Mouse (Mus musculus): ENCODE data around the gene Arhgef39. TPM values are rescaled to one million over a fixed set of nuclear protein-coding genes. Genes with fewer than 3 reads are reported as not detected.

The Arhgef39 gene
- polyA plus RNA-seq, 1 experiment, result 5.7 TPM

DNA sequence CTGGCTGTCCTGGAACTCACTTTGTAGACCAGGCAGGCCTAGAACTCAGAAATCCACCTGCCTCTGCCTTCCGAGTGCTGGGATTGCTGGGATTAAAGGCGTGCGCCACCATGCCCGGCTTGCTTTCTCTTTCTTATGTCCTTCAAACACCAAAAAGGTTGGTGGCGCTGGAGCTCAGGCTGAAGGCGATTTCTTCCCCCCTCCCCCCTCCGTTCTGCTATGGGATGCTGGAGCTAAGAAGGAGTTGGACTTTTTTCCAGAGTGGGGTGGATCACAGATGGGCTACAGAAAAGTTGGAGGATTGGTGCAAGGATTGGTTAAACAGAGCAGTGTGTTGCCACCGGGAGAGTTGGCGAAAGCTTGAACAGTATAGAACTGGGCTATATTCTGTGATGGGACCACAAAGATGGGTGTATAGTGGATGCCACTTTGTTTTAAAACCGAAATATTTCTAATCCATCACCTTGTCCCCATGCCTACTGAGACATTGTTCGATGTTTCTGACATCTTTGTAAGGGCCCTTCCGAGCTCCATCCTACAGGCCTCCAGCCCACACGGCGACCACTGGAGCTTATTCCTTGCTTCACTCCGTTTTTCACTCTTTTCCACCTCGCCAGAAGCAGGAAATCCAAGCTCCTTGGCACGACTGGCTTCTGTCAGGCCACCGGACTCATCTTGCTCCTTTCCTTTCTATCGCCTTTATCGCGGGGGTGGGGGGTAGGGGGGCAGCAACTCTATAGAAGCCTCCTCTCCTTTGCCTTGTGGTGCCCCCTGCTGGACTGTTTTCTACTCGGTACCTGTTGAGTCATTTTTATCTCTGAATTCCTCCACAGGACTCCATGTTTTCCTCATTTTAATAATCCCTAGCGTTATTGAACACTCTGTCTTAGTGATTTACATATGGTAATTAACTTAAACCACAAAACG is 20.3 kb downstream of the Arhgef39 start:
- Histone ChIP-seq H3K27me3 (ENCODE audit: control insufficient read depth, insufficient read depth, insufficient read length) (no peaks in the 10 kb centered on the region), H3ac (ENCODE audit: control insufficient read depth, insufficient read length) (no peak overlapping the region), H3K36me3 (ENCODE audit: control insufficient read depth, insufficient read depth) (no peaks in the 10 kb centered on the region), H3K4me3 (no peak overlapping the region), H3K4me2 (ENCODE audit: low read depth) (peak overlapping the region; percentile 55), H3K79me2 (ENCODE audit: control insufficient read depth, insufficient read depth) (no peaks in the 10 kb centered on the region)
- no peak for TF ChIP-seq REST (IDR thresholded peaks at IDR 0.05; ENCODE audit: insufficient read depth, insufficient read length)
- no peak for TF ChIP-seq SRF (IDR thresholded peaks at IDR 0.05; ENCODE audit: control insufficient read depth, insufficient read length, low read depth)
- no peak for TF ChIP-seq POLR2A (IDR thresholded peaks at IDR 0.05; ENCODE audit: insufficient read length, low read depth)
- no peak for TF ChIP-seq POLR2AphosphoS2 (IDR thresholded peaks at IDR 0.05; ENCODE audit: insufficient read length, low read depth)
- TF ChIP-seq MYOD1 (IDR thresholded peaks at IDR 0.05; ENCODE audit: control insufficient read depth in 1 of 3, insufficient read length in 2 of 3, low read depth in 2 of 3), result no peak
- TF ChIP-seq CEBPB (IDR thresholded peaks at IDR 0.05; ENCODE audit: insufficient read depth, poor library complexity, severe bottlenecking), result no peak
- no peak for TF ChIP-seq TCF12 (IDR thresholded peaks at IDR 0.05; ENCODE audit: insufficient read depth, poor library complexity, severe bottlenecking)
- TF ChIP-seq MYOG (IDR thresholded peaks at IDR 0.05; ENCODE audit: control insufficient read depth in 1 of 3, insufficient read depth in 1 of 3, insufficient read length in 2 of 3, low read depth in 2 of 3), result no peak
- no peak for TF ChIP-seq TCF3 (IDR thresholded peaks at IDR 0.05; ENCODE audit: insufficient read length, low read depth)
- TF ChIP-seq E2F4 (IDR thresholded peaks at IDR 0.05; ENCODE audit: insufficient read depth), result no peak
- TF ChIP-seq USF1 (IDR thresholded peaks at IDR 0.05; ENCODE audit: low read depth), result no peak
- TF ChIP-seq MAX (IDR thresholded peaks at IDR 0.05; ENCODE audit: low read depth), result no peak

DNA sequence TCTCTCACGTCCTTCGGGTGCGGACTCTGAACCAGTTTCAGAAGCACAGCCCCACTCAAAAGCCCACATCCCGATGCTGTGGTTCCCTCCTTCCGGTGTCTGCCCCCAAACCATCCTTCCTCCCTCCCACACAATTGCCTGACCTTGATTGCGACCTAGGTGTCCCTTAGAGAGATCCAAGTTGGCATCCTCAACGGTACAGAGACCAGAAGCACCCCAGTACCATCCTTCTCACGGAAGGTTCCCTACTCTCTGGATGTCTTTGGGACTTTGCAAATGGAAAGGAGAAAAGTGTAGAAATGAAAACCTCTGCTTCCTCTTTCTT is 21.0 kb downstream of the Arhgef39 start:
- H3K79me2 ChIP-seq (ENCODE audit: control insufficient read depth, insufficient read depth), result no peaks in the 10 kb centered on the region
- no peaks in the 10 kb centered on the region for H3K36me3 ChIP-seq (ENCODE audit: control insufficient read depth, insufficient read depth)
- H3K27me3 ChIP-seq (ENCODE audit: control insufficient read depth, insufficient read depth, insufficient read length), result no peaks in the 10 kb centered on the region
- no peak overlapping the region for H3K4me3 ChIP-seq
- no peak for TF ChIP-seq SRF (IDR thresholded peaks at IDR 0.05; ENCODE audit: control insufficient read depth, insufficient read length, low read depth)
- TF ChIP-seq TCF12 (IDR thresholded peaks at IDR 0.05; ENCODE audit: insufficient read depth, poor library complexity, severe bottlenecking), result no peak
- TF ChIP-seq REST (IDR thresholded peaks at IDR 0.05; ENCODE audit: insufficient read depth, insufficient read length), result no peak
- no peak for TF ChIP-seq MYOD1 (IDR thresholded peaks at IDR 0.05; ENCODE audit: control insufficient read depth in 1 of 3, insufficient read length in 2 of 3, low read depth in 2 of 3)
- TF ChIP-seq MAX (IDR thresholded peaks at IDR 0.05; ENCODE audit: low read depth), result no peak
- no peak for TF ChIP-seq MYOG (IDR thresholded peaks at IDR 0.05; ENCODE audit: control insufficient read depth in 1 of 3, insufficient read depth in 1 of 3, insufficient read length in 2 of 3, low read depth in 2 of 3)
- TF ChIP-seq E2F4 (IDR thresholded peaks at IDR 0.05; ENCODE audit: insufficient read depth), result no peak
- TF ChIP-seq CEBPB (IDR thresholded peaks at IDR 0.05; ENCODE audit: insufficient read depth, poor library complexity, severe bottlenecking), result no peak
- no peak for TF ChIP-seq TCF3 (IDR thresholded peaks at IDR 0.05; ENCODE audit: insufficient read length, low read depth)
- no peak overlapping the region for H3K4me2 ChIP-seq (ENCODE audit: low read depth)
- no peak overlapping the region for H3ac ChIP-seq (ENCODE audit: control insufficient read depth, insufficient read length)

DNA sequence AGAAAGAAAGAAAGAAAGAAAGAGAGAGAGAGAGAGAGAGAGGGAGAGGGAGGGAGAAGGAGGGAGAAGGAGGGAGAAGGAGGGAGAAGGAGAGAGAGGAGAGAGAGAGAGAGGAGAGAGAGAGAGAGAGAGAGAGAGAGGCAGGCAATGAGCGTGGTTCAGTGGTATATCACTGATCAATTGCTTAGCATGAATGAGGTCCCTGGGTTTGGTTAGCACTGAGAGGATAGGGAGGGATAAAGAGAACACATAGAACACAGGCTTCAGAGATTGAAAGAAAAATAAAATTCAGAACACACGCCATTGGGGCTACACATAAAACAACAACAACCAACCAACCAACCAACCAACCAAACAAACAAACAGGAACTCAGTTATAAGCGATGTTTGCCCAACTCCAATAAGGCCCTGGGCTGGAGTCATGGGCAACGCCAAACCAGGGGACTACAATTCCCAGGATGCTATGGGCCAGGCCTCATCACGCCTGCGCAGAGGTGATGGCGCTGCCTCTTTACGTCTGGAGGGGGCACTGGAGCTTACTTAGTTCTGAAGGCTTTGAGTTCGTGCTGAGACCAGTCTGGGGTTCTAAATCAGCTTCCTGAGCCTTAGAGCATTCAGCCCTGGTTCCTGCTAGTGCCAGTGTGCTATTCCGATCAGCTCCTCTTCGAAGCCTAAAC is 21.5 kb downstream of the Arhgef39 start:
- H3K4me2 ChIP-seq (ENCODE audit: low read depth), result no peak overlapping the region
- H3K4me3 ChIP-seq, result no peak overlapping the region
- H3ac ChIP-seq (ENCODE audit: control insufficient read depth, insufficient read length), result no peak overlapping the region
- no peaks in the 10 kb centered on the region for H3K79me2 ChIP-seq (ENCODE audit: control insufficient read depth, insufficient read depth)
- no peaks in the 10 kb centered on the region for H3K27me3 ChIP-seq (ENCODE audit: control insufficient read depth, insufficient read depth, insufficient read length)
- no peak for TF ChIP-seq TCF3 (IDR thresholded peaks at IDR 0.05; ENCODE audit: insufficient read length, low read depth)
- H3K36me3 ChIP-seq (ENCODE audit: control insufficient read depth, insufficient read depth), result no peaks in the 10 kb centered on the region

DNA sequence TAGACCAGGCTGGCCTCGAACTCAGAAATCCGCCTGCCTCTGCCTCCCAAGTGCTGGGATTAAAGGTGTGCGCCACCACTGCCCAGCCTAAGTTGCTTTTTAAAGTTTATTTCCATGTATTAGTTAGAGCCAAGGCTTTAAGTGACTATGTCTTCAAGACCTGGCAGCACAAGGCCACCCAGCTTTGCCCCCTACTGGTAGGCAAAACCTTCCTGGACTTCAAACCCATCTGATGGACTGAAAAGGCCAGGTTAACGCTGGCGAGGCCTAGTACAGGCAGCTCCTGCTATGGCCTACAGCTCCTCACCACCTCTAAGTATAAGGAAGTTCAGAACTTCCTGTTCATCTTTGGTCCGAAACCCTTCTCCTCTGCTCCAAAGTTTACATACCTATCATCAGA is 22.9 kb downstream of the Arhgef39 start:
- Histone ChIP-seq H3K36me3 (ENCODE audit: control insufficient read depth, insufficient read depth) (no peaks in the 10 kb centered on the region), H3K4me2 (ENCODE audit: low read depth) (no peak overlapping the region), H3ac (ENCODE audit: control insufficient read depth, insufficient read length) (no peak overlapping the region)

More for the DNA sequence above, 22.9 kb downstream of the Arhgef39 start:
- H3K79me2 ChIP-seq (ENCODE audit: control insufficient read depth, insufficient read depth), result no peaks in the 10 kb centered on the region
- TF ChIP-seq POLR2AphosphoS2 (IDR thresholded peaks at IDR 0.05; ENCODE audit: insufficient read length, low read depth), result no peak
- TF ChIP-seq USF1 (IDR thresholded peaks at IDR 0.05; ENCODE audit: low read depth), result no peak
- TF ChIP-seq TCF12 (IDR thresholded peaks at IDR 0.05; ENCODE audit: insufficient read depth, poor library complexity, severe bottlenecking), result no peak
- TF ChIP-seq MYOD1 (IDR thresholded peaks at IDR 0.05; ENCODE audit: control insufficient read depth in 1 of 3, insufficient read length in 2 of 3, low read depth in 2 of 3), result no peak
- TF ChIP-seq POLR2A (IDR thresholded peaks at IDR 0.05; ENCODE audit: insufficient read length, low read depth), result no peak
- TF ChIP-seq MAX (IDR thresholded peaks at IDR 0.05; ENCODE audit: low read depth), result no peak
- TF ChIP-seq REST (IDR thresholded peaks at IDR 0.05; ENCODE audit: insufficient read depth, insufficient read length), result no peak
- TF ChIP-seq CEBPB (IDR thresholded peaks at IDR 0.05; ENCODE audit: insufficient read depth, poor library complexity, severe bottlenecking), result no peak
- TF ChIP-seq MYOG (IDR thresholded peaks at IDR 0.05; ENCODE audit: control insufficient read depth in 1 of 3, insufficient read depth in 1 of 3, insufficient read length in 2 of 3, low read depth in 2 of 3), result no peak
- no peak for TF ChIP-seq TCF3 (IDR thresholded peaks at IDR 0.05; ENCODE audit: insufficient read length, low read depth)
- no peak for TF ChIP-seq E2F4 (IDR thresholded peaks at IDR 0.05; ENCODE audit: insufficient read depth)
- TF ChIP-seq SRF (IDR thresholded peaks at IDR 0.05; ENCODE audit: control insufficient read depth, insufficient read length, low read depth), result no peak
- no peak overlapping the region for H3K4me3 ChIP-seq
- no peaks in the 10 kb centered on the region for H3K27me3 ChIP-seq (ENCODE audit: control insufficient read depth, insufficient read depth, insufficient read length)

All from myocyte (in vitro differentiated cells).